Mouse (Mus musculus) adrenal gland, adult 10 weeks (tissue): ENCODE measurements around the gene Zfp148. TPM values are rescaled to one million over a fixed set of nuclear protein-coding genes. Genes with fewer than 3 reads are reported as not detected.

Experiments
- polyA plus RNA-seq: library from polyadenylated mRNA; stranded (reverse); fragments of 350-450 nt; fragmentation: Illumina TruSeq; extraction: RNeasy Lipid Tissue Mini Kit (QIAGEN cat#74804); gene quantifications from one replicate; pipeline ENCODE4 v1.2.3, GENCODE M21; 2014; ENCODE audit warnings: low read depth, low replicate concordance

The Zfp148 gene
- 87.5 TPM for polyA plus RNA-seq

GRCm38 (mm10) chr16:33379944-33380881 lies at the start of gene Zfp148:
Gene Zfp148 (plus strand): TSS chr16:33380836.

GRCm38 (mm10) chr16:33516807-33517565 lies 136.3 kb downstream of the Zfp148 start, which contains the start of gene Slc12a8:
Gene Slc12a8 (plus strand): TSS chr16:33517328.

Other genes with a start within 250 kb of the Zfp148 start
- 21.4 TPM for gene Osbpl11, start 195.8 kb upstream of the Zfp148 start, polyA plus RNA-seq
- gene Snx4, start 129.4 kb upstream of the Zfp148 start, polyA plus RNA-seq: 118 TPM
- 0.29 TPM for gene Slc12a8, start 136.5 kb downstream of the Zfp148 start, polyA plus RNA-seq